Mouse (Mus musculus) G1E-ER4 (cell line): ENCODE measurements around the gene Rgs18. TPM values are rescaled to one million over a fixed set of nuclear protein-coding genes. Genes with fewer than 3 reads are reported as not detected.

Source experiments
- GATA1 ChIP-seq: IDR thresholded peaks from one replicate; pipeline ENCODE4 v1.8.0; 2012; ENCODE audit warnings: low read length, inconsistent platforms
- polyA plus RNA-seq: library from polyadenylated mRNA; stranded (reverse); fragments of >175 nt; gene quantifications from 2 replicates; pipeline ENCODE4 v1.2.3, GENCODE M21; 2012

Rgs18 gene
- 0.80 and 1.3 TPM in 2 replicates for polyA plus RNA-seq

DNA sequence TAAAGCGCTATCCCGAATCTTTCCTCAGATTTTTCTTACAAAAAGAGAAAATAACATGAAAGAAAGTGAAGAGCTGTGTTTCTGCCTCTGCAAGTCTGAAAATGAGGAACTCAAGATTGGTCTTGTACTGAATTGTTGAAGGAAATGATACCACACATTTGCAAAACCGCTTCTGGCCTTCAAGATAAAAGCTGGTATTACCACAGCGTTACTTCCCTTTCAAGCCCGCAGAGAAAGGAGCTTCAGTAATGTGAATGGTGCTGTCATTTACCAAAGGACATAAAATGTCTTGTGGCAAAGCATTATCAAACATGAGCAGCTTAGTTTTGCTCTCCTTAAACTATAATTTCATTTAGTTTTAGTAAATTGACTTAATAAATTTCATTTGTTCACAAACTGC lies at the start of gene Rgs18:
Gene Rgs18, minus strand, starts transcription at position 105 of the 400 bp plus-strand sequence.
- TF ChIP-seq GATA1: peak; percentile 78

- TF ChIP-seq GATA1: no peak
These were observed 841 bp downstream of the Rgs18 start for GRCm38 (mm10) chr1:144774394-144774793.

GRCm38 (mm10) chr1:144766218-144766617 lies 9.0 kb downstream of the Rgs18 start:
- TF ChIP-seq GATA1: no peak

DNA sequence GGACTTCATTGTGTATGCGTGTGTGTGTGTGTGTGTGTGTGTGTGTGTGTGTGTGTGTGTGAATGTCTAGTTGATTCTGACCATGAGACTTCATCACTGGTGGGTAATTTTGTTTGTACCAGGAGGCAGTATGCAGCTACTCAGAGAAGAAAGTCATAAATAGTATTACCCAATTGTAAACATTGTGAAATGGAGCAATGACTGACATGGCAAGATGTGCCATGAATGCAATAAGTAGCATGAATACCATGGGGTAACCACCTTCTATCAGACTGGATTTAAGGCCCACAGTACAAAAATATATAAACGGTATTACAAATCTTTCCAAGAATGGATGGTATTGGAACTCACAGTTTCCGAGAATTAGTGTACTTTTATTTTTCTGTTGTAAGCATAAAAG lies 14.4 kb downstream of the Rgs18 start:
- TF ChIP-seq GATA1: no peak

GRCm38 (mm10) chr1:144750763-144751162 lies 24.5 kb downstream of the Rgs18 start:
- no peak for TF ChIP-seq GATA1

GRCm38 (mm10) chr1:144746182-144746581 lies 29.1 kb downstream of the Rgs18 start:
- TF ChIP-seq GATA1: no peak

DNA sequence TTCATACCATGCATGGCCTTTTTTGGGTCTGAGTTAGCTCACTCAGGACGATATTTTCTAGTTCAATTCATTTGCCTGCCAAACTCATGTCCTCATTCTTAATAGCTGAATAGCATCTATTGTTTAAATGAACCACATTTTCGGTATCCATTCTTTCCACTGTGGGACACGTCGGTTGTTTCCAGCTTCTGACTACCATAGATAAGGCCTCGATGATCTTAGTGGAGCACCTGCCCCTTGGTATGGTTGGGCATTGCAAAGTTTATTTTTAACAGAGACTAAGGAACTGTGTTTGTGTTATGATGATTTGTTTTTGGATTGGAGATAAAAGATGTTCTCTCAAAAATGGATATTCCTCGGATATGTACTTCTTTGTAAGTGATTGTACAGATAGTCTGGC lies 37.5 kb downstream of the Rgs18 start:
- TF ChIP-seq GATA1: no peak

GRCm38 (mm10) chr1:144720736-144721135 lies 54.5 kb downstream of the Rgs18 start:
- TF ChIP-seq GATA1: no peak

DNA sequence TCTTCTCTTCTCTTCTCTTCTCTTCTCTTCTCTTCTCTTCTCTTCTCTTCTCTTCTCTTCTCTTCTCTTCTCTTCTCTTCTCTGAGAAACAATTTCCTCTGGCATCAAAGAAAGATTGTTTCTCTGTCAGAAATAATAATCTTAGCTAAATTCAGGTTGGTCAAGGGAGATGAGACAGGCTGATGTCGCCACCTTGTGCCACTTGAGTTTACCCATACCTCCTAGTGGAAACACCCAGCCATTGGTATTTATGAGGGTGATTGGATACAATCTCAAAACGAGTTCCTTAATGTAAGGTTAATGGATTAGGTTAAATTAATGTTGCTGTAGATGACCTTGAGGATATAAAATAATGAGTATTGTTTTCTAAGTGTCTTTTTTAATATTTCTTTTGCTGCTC lies 70.9 kb downstream of the Rgs18 start:
- TF ChIP-seq GATA1: no peak

Other genes with a start within 250 kb of the Rgs18 start
- not detected in 2 replicates for gene Rgs21, start 207.8 kb downstream of the Rgs18 start, polyA plus RNA-seq